Mouse (Mus musculus) brain, embryonic 14.5 days (tissue): ENCODE results near the gene Rnf214.

Experiments
- CTCF ChIP-seq: fragments of 200-500 bp; IDR thresholded peaks from 2 replicates; pipeline ENCODE4 v1.5.1; 2012; ENCODE audit warnings: inconsistent platforms, mild to moderate bottlenecking, moderate library complexity, borderline replicate concordance; ENCODE audit not compliant: insufficient read depth, insufficient read length; ENCODE audit errors: extremely low read depth
- POLR2A ChIP-seq: fragments of 200-500 bp; IDR thresholded peaks from 2 replicates; pipeline ENCODE4 v1.6.1; 2012; ENCODE audit warnings: mild to moderate bottlenecking, inconsistent platforms, borderline replicate concordance; ENCODE audit not compliant: poor library complexity, insufficient read depth, insufficient read length, severe bottlenecking; ENCODE audit errors: extremely low read depth

DNA sequence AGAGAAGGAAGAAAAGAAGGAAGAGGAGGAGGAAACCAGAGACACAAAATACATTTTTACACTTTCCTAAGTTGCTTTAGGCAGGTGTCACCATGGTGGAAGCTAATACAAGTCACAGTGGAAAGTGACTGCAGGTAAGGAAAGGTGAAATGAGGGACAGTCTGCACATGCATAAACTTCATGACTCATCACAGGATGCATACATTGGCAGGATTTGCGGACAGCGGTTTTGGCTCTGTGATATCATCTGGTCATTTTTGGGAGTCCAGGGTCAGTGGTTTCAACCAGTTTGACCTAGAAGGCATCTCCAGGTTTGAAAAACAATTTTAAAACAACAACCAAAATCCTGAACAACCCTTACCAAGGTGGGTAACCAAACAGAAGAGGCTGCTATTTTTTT, 54.9 kb downstream of the Rnf214 start:
- no peak for TF ChIP-seq CTCF
- no peak for TF ChIP-seq POLR2A
